Mouse (Mus musculus) frontal cortex, postnatal 25 days (tissue): Measurements from ENCODE around the gene Rai14.
"Not testable (repeated sequence)": the region's sequence is repeated elsewhere in the genome, so short reads cannot be mapped to it uniquely, and the experiment has no call there.

ENCODE experiments used
- DNase-seq, 2 experiments: peaks; one replicate each; pipeline ENCODE4 v3.0.0; 2022; ENCODE audit warnings: low spot score in 2 of 2

Rai14 gene

GRCm38 (mm10) chr15:10534591-10534990 lies 179.8 kb downstream of the Rai14 start:
- no peak for DNase-seq

- not testable (repeated sequence) for DNase-seq
These were observed 181.1 kb downstream of the Rai14 start for GRCm38 (mm10) chr15:10533361-10533760.

GRCm38 (mm10) chr15:10531352-10531751 lies 183.1 kb downstream of the Rai14 start:
- no peak for DNase-seq

GRCm38 (mm10) chr15:10525896-10526295 lies 188.5 kb downstream of the Rai14 start:
- DNase-seq, result no peak
